Mouse (Mus musculus) neural tube, embryonic 13.5 days (tissue): ENCODE results near the gene Rps13. TPM values are rescaled to one million over a fixed set of nuclear protein-coding genes. Genes with fewer than 3 reads are reported as not detected.
"Not testable (repeated sequence)": the region's sequence is repeated elsewhere in the genome, so short reads cannot be mapped to it uniquely, and the experiment has no call there.

Source experiments
- ATAC-seq: fragments of 200-750 bp; cut with Nextera tagmentation; 2 replicates; pipeline ENCODE4 v1.8.0; 2017; ENCODE audit warnings: low read depth, mild to moderate bottlenecking, moderate TSS enrichment, moderate library complexity
- H3K27ac ChIP-seq: fragments of 300-500 bp; sonication (generic); replicated peaks from 2 replicates; pipeline ENCODE4 v1.5.1; 2015; ENCODE audit warnings: moderate library complexity, mild to moderate bottlenecking, inconsistent platforms
- H3K27me3 ChIP-seq: fragments of 300-500 bp; sonication (generic); 2 replicates; pipeline ENCODE4 v1.6.1; 2015; ENCODE audit warnings: mild to moderate bottlenecking, inconsistent platforms
- H3K36me3 ChIP-seq: fragments of 300-500 bp; sonication (generic); 2 replicates; pipeline ENCODE4 v1.6.1; 2015; ENCODE audit warnings: mild to moderate bottlenecking, inconsistent platforms
- H3K4me1 ChIP-seq: fragments of 300-500 bp; sonication (generic); replicated peaks from 2 replicates; pipeline ENCODE4 v1.6.1; 2015; ENCODE audit warnings: inconsistent platforms
- H3K4me2 ChIP-seq: fragments of 300-500 bp; sonication (generic); 2 replicates; pipeline ENCODE4 v1.6.1; 2015; ENCODE audit warnings: inconsistent platforms, mild to moderate bottlenecking, moderate library complexity
- H3K4me3 ChIP-seq: fragments of 300-500 bp; sonication (generic); 2 replicates; pipeline ENCODE4 v1.5.1; 2015; ENCODE audit warnings: mild to moderate bottlenecking, inconsistent platforms
- H3K9ac ChIP-seq: fragments of 300-500 bp; sonication (generic); 2 replicates; pipeline ENCODE4 v1.6.1; 2015; ENCODE audit warnings: moderate library complexity, mild to moderate bottlenecking, inconsistent platforms
- H3K9me3 ChIP-seq: fragments of 300-500 bp; sonication (generic); 2 replicates; pipeline ENCODE4 v1.6.1; 2016; ENCODE audit warnings: inconsistent platforms
- WGBS: fragments of 180-500 bp; shearing (Covaris S2); methylation state at CpG from one replicate; pipeline ENCODE4 v1.1.7; 2015; 5-methylcytosine and 5-hydroxymethylcytosine counted together
- polyA plus RNA-seq: library from polyadenylated mRNA; unstranded; fragments of >200 nt; fragmentation: Nextera tagmentation; extraction: Ambion mirVana; gene quantifications from 2 replicates; pipeline ENCODE4 v1.2.1, GENCODE M21; 2015

Rps13 gene
- polyA plus RNA-seq: 578 and 606 TPM in 2 replicates

- Histone ChIP-seq H3K9ac (peak within 1 kb of the TSS; percentile 96), H3K27ac (peak within 1 kb of the TSS; percentile 90), H3K4me3 (peak within 1 kb of the TSS; percentile 78), H3K4me2 (peak within 1 kb of the TSS; percentile 89), H3K4me1 (peaks cover 29% of the 10 kb centered on the region), H3K36me3 (peaks cover 35% of the 10 kb centered on the region), H3K27me3 (no peaks in the 10 kb centered on the region), H3K9me3 (no peaks in the 10 kb centered on the region)
- under 1% methylated on average over 76 of the region's 78 CpGs for WGBS
- ATAC-seq: peak; percentile 99
Observed at GRCm38 (mm10) chr7:116333713-116334668, at the start of gene Rps13. TSS of gene Rps13 (minus strand) at chr7:116334195.

- H3K27me3 ChIP-seq, H3K27ac ChIP-seq, H3K9me3 ChIP-seq, H3K4me3 ChIP-seq, H3K9ac ChIP-seq, ATAC-seq, H3K4me1 ChIP-seq, H3K4me2 ChIP-seq: not testable (repeated sequence)
- peaks cover 25% of the 10 kb centered on the region for H3K36me3 ChIP-seq
- WGBS: 91% methylated on average over 6 of the region's 6 CpGs
Observed at GRCm38 (mm10) chr7:116379181-116379580, 45.2 kb upstream of the Rps13 start.

GRCm38 (mm10) chr7:116374284-116374683, 40.3 kb upstream of the Rps13 start:
- Histone ChIP-seq H3K9me3 (no peaks in the 10 kb centered on the region), H3K4me3 (no peak overlapping the region), H3K4me2 (no peak overlapping the region), H3K27ac (no peak overlapping the region), H3K9ac (no peak overlapping the region), H3K4me1 (no peaks in the 10 kb centered on the region), H3K27me3 (no peaks in the 10 kb centered on the region), H3K36me3 (peaks cover 35% of the 10 kb centered on the region)
- ATAC-seq: no peak
- WGBS: 93% methylated on average over 1 of the region's 1 CpGs

GRCm38 (mm10) chr7:116336226-116336625, 2.2 kb upstream of the Rps13 start:
- Histone ChIP-seq H3K9me3 (no peaks in the 10 kb centered on the region), H3K4me1 (peaks cover 29% of the 10 kb centered on the region), H3K27ac (no peak overlapping the region), H3K36me3 (peaks cover 33% of the 10 kb centered on the region), H3K9ac (no peak overlapping the region), H3K4me3 (no peak overlapping the region), H3K27me3 (no peaks in the 10 kb centered on the region), H3K4me2 (no peak overlapping the region)
- 76% methylated on average over 1 of the region's 1 CpGs for WGBS
- no peak for ATAC-seq

GRCm38 (mm10) chr7:116335133-116335532, 1.1 kb upstream of the Rps13 start:
- Histone ChIP-seq H3K27me3 (no peaks in the 10 kb centered on the region), H3K4me2 (peak overlapping the region; percentile 76), H3K9me3 (no peaks in the 10 kb centered on the region), H3K4me3 (peak overlapping the region; percentile 78; the same call in 1 of the 2 replicates), H3K27ac (no peak overlapping the region), H3K4me1 (peaks cover 29% of the 10 kb centered on the region), H3K9ac (peak overlapping the region; percentile 96; the same call in 1 of the 2 replicates), H3K36me3 (peaks cover 35% of the 10 kb centered on the region)
- no peak for ATAC-seq
- 64% methylated on average over 6 of the region's 6 CpGs for WGBS

GRCm38 (mm10) chr7:116334669-116335038, 659 bp upstream of the Rps13 start:
- Histone ChIP-seq H3K4me1 (peaks cover 29% of the 10 kb centered on the region), H3K27ac (peak overlapping the region; percentile 90), H3K4me2 (peak overlapping the region; percentile 76), H3K27me3 (no peaks in the 10 kb centered on the region), H3K36me3 (peaks cover 35% of the 10 kb centered on the region), H3K4me3 (peak overlapping the region; percentile 78), H3K9me3 (no peaks in the 10 kb centered on the region), H3K9ac (peak overlapping the region; percentile 96)
- ATAC-seq: peak; percentile 1; the same call in 1 of the 2 replicates
- 25% methylated on average over 8 of the region's 8 CpGs for WGBS

GRCm38 (mm10) chr7:116331246-116331645, 2.7 kb downstream of the Rps13 start:
- Histone ChIP-seq H3K9ac (no peak overlapping the region), H3K4me2 (no peak overlapping the region), H3K4me1 (peaks cover 29% of the 10 kb centered on the region), H3K4me3 (no peak overlapping the region), H3K36me3 (peaks cover 42% of the 10 kb centered on the region), H3K9me3 (no peaks in the 10 kb centered on the region), H3K27ac (no peak overlapping the region), H3K27me3 (no peaks in the 10 kb centered on the region)
- WGBS: 95% methylated on average over 2 of the region's 2 CpGs
- ATAC-seq: no peak

- 95% methylated on average over 4 of the region's 4 CpGs for whole genome bisulfite sequencing
- Histone ChIP-seq H3K36me3 (peaks cover 42% of the 10 kb centered on the region), H3K4me3 (no peak overlapping the region)
Observed at GRCm38 (mm10) chr7:116329858-116330257, 4.1 kb downstream of the Rps13 start.

GRCm38 (mm10) chr7:116328777-116329176, 5.2 kb downstream of the Rps13 start:
- Histone ChIP-seq H3K27me3 (no peaks in the 10 kb centered on the region), H3K9me3 (no peaks in the 10 kb centered on the region), H3K4me1 (peaks cover 20% of the 10 kb centered on the region), H3K36me3 (peaks cover 42% of the 10 kb centered on the region), H3K4me2 (no peak overlapping the region), H3K27ac (no peak overlapping the region), H3K9ac (no peak overlapping the region), H3K4me3 (no peak overlapping the region)
- 80% methylated on average over 7 of the region's 7 CpGs for WGBS
- ATAC-seq: no peak

More at GRCm38 (mm10) chr7:116329858-116330257, 4.1 kb downstream of the Rps13 start:
- Histone ChIP-seq H3K4me2 (no peak overlapping the region), H3K4me1 (peaks cover 26% of the 10 kb centered on the region), H3K27ac (no peak overlapping the region), H3K9me3 (no peaks in the 10 kb centered on the region), H3K27me3 (no peaks in the 10 kb centered on the region), H3K9ac (no peak overlapping the region)
- ATAC-seq: no peak

- peaks cover 42% of the 10 kb centered on the region for H3K36me3 ChIP-seq
- WGBS: 93% methylated on average over 5 of the region's 5 CpGs
- no peaks in the 10 kb centered on the region for H3K27me3 ChIP-seq
- ATAC-seq: no peak
- no peak overlapping the region for H3K9ac ChIP-seq
- no peak overlapping the region for H3K4me3 ChIP-seq
- H3K4me2 ChIP-seq: no peak overlapping the region
- H3K9me3 ChIP-seq: no peaks in the 10 kb centered on the region
- H3K27ac ChIP-seq: no peak overlapping the region
- H3K4me1 ChIP-seq: peaks cover 15% of the 10 kb centered on the region
Observed at GRCm38 (mm10) chr7:116327901-116328300, 6.1 kb downstream of the Rps13 start.

- H3K27me3 ChIP-seq: no peaks in the 10 kb centered on the region
- H3K4me2 ChIP-seq: no peak overlapping the region
- no peaks in the 10 kb centered on the region for H3K9me3 ChIP-seq
- 0 out of 2 replicates have a peak, but pooled peaks cover under 1% of the 10 kb centered on the region for H3K36me3 ChIP-seq
- 36% methylated on average over 10 of the region's 10 CpGs for WGBS
- no peaks in the 10 kb centered on the region for H3K4me1 ChIP-seq
- no peak for ATAC-seq
- H3K27ac ChIP-seq: no peak overlapping the region
- H3K4me3 ChIP-seq: no peak overlapping the region
- H3K9ac ChIP-seq: no peak overlapping the region
Observed at GRCm38 (mm10) chr7:116323331-116323964, 10.5 kb downstream of the Rps13 start.

GRCm38 (mm10) chr7:116309456-116309855, 24.5 kb downstream of the Rps13 start:
- 10% methylated on average over 9 of the region's 9 CpGs for WGBS
- Histone ChIP-seq H3K4me3 (no peak overlapping the region), H3K27ac (no peak overlapping the region), H3K9ac (no peak overlapping the region), H3K4me2 (peak overlapping the region; percentile 21; the same call in 1 of the 2 replicates), H3K4me1 (peaks cover 31% of the 10 kb centered on the region), H3K9me3 (no peaks in the 10 kb centered on the region), H3K27me3 (peaks cover 20% of the 10 kb centered on the region), H3K36me3 (no peaks in the 10 kb centered on the region)
- no peak for ATAC-seq
